Mouse (Mus musculus): ENCODE data around the gene Crip2. TPM values are rescaled to one million over a fixed set of nuclear protein-coding genes. Genes with fewer than 3 reads are reported as not detected.

Crip2 gene
- total and polyA plus RNA-seq, 2 experiments from 2014 or later = 185 to 317 TPM

DNA sequence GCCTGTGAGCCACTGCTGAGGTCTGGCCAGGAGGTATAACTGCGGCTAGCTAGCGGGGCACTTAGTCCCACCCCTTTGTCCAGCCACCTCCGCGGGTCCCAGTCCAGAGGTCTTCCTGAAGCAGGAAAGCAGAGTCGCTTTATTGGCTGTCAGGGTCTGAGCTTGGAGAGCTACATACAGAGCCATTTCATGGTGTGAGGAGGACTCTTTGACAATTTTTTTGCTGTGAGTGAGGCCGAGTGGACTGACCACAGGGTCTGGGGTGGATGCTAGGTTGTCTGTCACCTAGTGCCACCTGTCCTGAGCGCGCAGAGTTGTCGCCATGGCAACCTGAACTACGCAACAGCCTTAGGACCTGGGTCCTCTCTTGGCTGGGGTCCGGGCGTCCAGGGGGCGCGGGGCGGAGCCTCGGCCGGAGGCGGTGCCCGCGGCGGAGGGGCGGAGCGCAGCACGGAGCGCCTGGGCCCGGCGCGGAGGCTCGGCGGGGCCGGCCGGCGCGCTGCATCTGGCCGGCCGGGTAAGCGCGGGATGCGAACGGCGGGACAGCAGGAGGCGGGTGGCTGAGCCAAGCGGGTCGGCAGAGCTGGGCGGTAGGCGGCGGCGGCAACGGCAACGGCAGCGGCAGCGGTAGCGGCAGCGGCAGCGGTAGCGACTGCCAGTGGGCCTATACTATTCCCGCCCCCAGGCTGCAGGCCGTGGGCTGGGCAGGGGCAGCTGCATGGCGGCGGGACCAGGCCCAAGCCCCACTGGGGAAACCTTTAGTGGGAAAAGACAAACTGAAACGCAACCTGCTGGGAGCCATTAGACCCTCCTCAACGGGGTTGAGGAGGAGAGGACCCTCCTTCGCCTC, 45.6 kb downstream of the Crip2 start, which contains the start of gene Tmem121:
Gene Tmem121, plus strand, starts transcription at position 489 of the 850 bp plus-strand sequence.
- H3K27ac ChIP-seq (ENCODE audit: low read depth, low read length) = peak within 1 kb of the TSS; percentile 77
- WGBS = 1% methylated on average over 50 of the region's 63 CpGs
- TF ChIP-seq CTCF (IDR thresholded peaks at IDR 0.05) = no peak

DNA sequence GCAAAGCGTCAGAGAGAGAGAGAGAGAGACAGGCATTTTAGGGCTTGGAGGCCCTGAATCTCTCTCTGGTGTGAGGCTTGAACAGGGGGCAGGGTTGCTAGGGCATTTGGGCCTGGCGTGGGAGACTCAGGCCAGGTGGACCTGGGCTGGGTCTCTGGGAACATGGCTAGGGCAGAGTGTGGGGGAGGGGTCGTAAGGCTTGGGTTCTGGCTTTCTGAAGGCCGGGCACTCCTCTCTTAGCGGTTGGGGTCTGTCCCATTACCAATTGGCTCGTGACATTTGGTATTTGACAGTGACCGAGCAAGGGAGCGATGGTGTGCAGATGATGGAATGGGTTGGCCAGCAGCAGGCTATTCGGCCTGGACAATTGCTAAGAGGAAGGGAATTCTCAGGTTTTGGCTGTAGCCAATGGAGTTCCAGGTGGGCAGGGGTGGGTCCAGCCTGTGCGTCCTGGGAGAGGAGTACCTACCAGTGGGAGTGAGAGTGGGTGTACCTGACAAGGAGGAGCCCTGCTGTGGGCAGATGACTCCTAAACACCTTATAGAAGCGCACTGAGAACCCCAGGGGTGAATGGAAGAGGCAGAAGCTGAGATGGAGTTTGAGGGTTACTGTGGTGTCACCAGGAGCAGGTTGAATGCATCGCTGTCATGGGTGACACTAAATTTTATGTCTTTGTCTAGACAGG, 46.4 kb downstream of the Crip2 start:
- ATAC-seq (ENCODE audit: low FRiP score) (0 out of 2 replicates have a peak, but pooled peaks have one; percentile 4), DNase-seq (ENCODE audit: low spot score) (no peak)
- 41% methylated on average over 12 of the region's 12 CpGs for WGBS

More for the DNA sequence above, 45.6 kb downstream of the Crip2 start, which contains the start of gene Tmem121:
- Histone ChIP-seq H3K36me3 (ENCODE audit: insufficient read depth, low read length) (peaks cover 24% of the 10 kb centered on the region), H3K4me2 (ENCODE audit: low read depth, low read length, poor library complexity, severe bottlenecking) (peak within 1 kb of the TSS; percentile 95), H3K27me3 (ENCODE audit: insufficient read depth, low read length) (no peaks in the 10 kb centered on the region), H3K9me3 (ENCODE audit: low read length) (no peaks in the 10 kb centered on the region), H3K4me1 (ENCODE audit: insufficient read depth, low read length) (peaks cover 11% of the 10 kb centered on the region), H3K9ac (replicated peaks; ENCODE audit: low read length, poor library complexity, severe bottlenecking) (peak within 1 kb of the TSS; percentile 88), H3K4me3 (ENCODE audit: low read depth, low read length) (peak within 1 kb of the TSS; percentile 69)
- DNase-seq (ENCODE audit: low spot score) (peak; percentile 53), ATAC-seq (ENCODE audit: low FRiP score) (peak; percentile 45)

GRCm38 (mm10) chr12:113187011-113187375, 47.0 kb downstream of the Crip2 start:
- ATAC-seq (ENCODE audit: low FRiP score) = no peak
- Histone ChIP-seq H3K4me3 (ENCODE audit: low read depth, low read length) (peak overlapping the region; percentile 69), H3K9me3 (ENCODE audit: low read length) (no peaks in the 10 kb centered on the region)

More for the DNA sequence above, 46.4 kb downstream of the Crip2 start:
- Histone ChIP-seq H3K36me3 (ENCODE audit: insufficient read depth, low read length) (peaks cover 30% of the 10 kb centered on the region), H3K4me3 (ENCODE audit: low read depth, low read length) (peak overlapping the region; percentile 69), H3K4me2 (ENCODE audit: low read depth, low read length, poor library complexity, severe bottlenecking) (peak overlapping the region; percentile 95), H3K9me3 (ENCODE audit: low read length) (no peaks in the 10 kb centered on the region), H3K9ac (replicated peaks; ENCODE audit: low read length, poor library complexity, severe bottlenecking) (peak overlapping the region; percentile 88), H3K27me3 (ENCODE audit: insufficient read depth, low read length) (no peaks in the 10 kb centered on the region), H3K27ac (ENCODE audit: low read depth, low read length) (peak overlapping the region; percentile 77), H3K4me1 (ENCODE audit: insufficient read depth, low read length) (peaks cover 11% of the 10 kb centered on the region)
- no peak for TF ChIP-seq CTCF (IDR thresholded peaks at IDR 0.05)

GRCm38 (mm10) chr12:113187584-113188295, 47.7 kb downstream of the Crip2 start:
- WGBS = 5% methylated on average over 55 of the region's 56 CpGs
- Histone ChIP-seq H3K27me3 (ENCODE audit: insufficient read depth, low read length) (no peaks in the 10 kb centered on the region), H3K27ac (ENCODE audit: low read depth, low read length) (no peak overlapping the region), H3K4me1 (ENCODE audit: insufficient read depth, low read length) (peaks cover 11% of the 10 kb centered on the region), H3K9ac (replicated peaks; ENCODE audit: low read length, poor library complexity, severe bottlenecking) (peak overlapping the region; percentile 88), H3K4me2 (ENCODE audit: low read depth, low read length, poor library complexity, severe bottlenecking) (peak overlapping the region; percentile 95), H3K9me3 (ENCODE audit: low read length) (no peaks in the 10 kb centered on the region), H3K36me3 (ENCODE audit: insufficient read depth, low read length) (peaks cover 31% of the 10 kb centered on the region), H3K4me3 (ENCODE audit: low read depth, low read length) (peak overlapping the region; percentile 69)
- DNase-seq (ENCODE audit: low spot score) = peak; percentile 93
- peak; percentile 94 for TF ChIP-seq CTCF (IDR thresholded peaks at IDR 0.05)
- peak; percentile 50 for ATAC-seq (ENCODE audit: low FRiP score)

More at GRCm38 (mm10) chr12:113187011-113187375, 47.0 kb downstream of the Crip2 start:
- 56% methylated on average over 4 of the region's 4 CpGs for WGBS
- Histone ChIP-seq H3K9ac (replicated peaks; ENCODE audit: low read length, poor library complexity, severe bottlenecking) (peak overlapping the region; percentile 88), H3K27ac (ENCODE audit: low read depth, low read length) (peak overlapping the region; percentile 26; the same call in 1 of the 2 replicates), H3K4me2 (ENCODE audit: low read depth, low read length, poor library complexity, severe bottlenecking) (peak overlapping the region; percentile 95), H3K36me3 (ENCODE audit: insufficient read depth, low read length) (peaks cover 31% of the 10 kb centered on the region), H3K27me3 (ENCODE audit: insufficient read depth, low read length) (no peaks in the 10 kb centered on the region), H3K4me1 (ENCODE audit: insufficient read depth, low read length) (peaks cover 11% of the 10 kb centered on the region)
- no peak for TF ChIP-seq CTCF (IDR thresholded peaks at IDR 0.05)
- no peak for DNase-seq (ENCODE audit: low spot score)

GRCm38 (mm10) chr12:113188349-113189055, 48.5 kb downstream of the Crip2 start:
- Histone ChIP-seq H3K4me2 (ENCODE audit: low read depth, low read length, poor library complexity, severe bottlenecking) (peak overlapping the region; percentile 95), H3K27me3 (ENCODE audit: insufficient read depth, low read length) (no peaks in the 10 kb centered on the region), H3K9ac (replicated peaks; ENCODE audit: low read length, poor library complexity, severe bottlenecking) (peak overlapping the region; percentile 88), H3K36me3 (ENCODE audit: insufficient read depth, low read length) (peaks cover 31% of the 10 kb centered on the region), H3K4me3 (ENCODE audit: low read depth, low read length) (peak overlapping the region; percentile 69), H3K4me1 (ENCODE audit: insufficient read depth, low read length) (peaks cover 11% of the 10 kb centered on the region), H3K27ac (ENCODE audit: low read depth, low read length) (no peak overlapping the region), H3K9me3 (ENCODE audit: low read length) (no peaks in the 10 kb centered on the region)
- WGBS = 92% methylated on average over 50 of the region's 51 CpGs
- TF ChIP-seq CTCF (IDR thresholded peaks at IDR 0.05) = no peak
- ATAC-seq (ENCODE audit: low FRiP score) (peak; percentile 2; the same call in 1 of the 2 replicates), DNase-seq (ENCODE audit: low spot score) (no peak)
